Mouse (Mus musculus): ENCODE measurements around the gene Ptcd3.

- TF ChIP-seq CTCF (IDR thresholded peaks at IDR 0.05) (peak; percentile 89), EP300 (IDR thresholded peaks at IDR 0.05; ENCODE audit: insufficient read depth, low read depth, low read length) (0 out of 2 replicates have a peak, but pooled peaks have one; percentile 46), POLR2A (IDR thresholded peaks at IDR 0.05; ENCODE audit: insufficient read depth, low read depth, low read length) (no peak)
These were observed 19.4 kb upstream of the Ptcd3 start for GRCm38 (mm10) chr6:71927911-71928310.

All from heart, adult 2 months (tissue).